20 mouse cellular contexts compared by ENCODE assay signal in the genomic region with DNA sequence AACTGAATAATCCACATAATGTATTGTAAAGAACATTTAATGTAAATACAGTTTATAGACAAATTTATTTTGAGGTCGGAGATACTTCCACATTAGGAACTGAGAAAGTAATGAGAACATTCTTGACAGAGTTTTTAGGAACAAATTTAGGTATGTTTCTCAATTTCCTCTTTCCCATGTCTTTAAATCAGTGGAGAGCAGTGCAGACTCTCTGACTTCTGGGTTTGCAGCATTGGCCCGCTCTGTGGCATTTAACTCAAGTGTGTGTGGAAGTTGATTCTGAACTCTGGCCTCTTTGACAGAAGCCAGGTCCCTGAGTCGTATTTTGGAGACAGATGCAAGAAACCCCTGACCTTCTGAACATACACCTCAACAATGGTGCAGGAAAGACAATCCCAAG. TPM values are rescaled to one million over a fixed set of nuclear protein-coding genes. Genes with fewer than 3 reads are reported as not detected.
DNase-seq lines count a peak whose midpoint lies in the region; ATAC-seq and TF ChIP-seq lines count a peak whose summit lies in the region.
"Had no signal": no experiment of that assay in that cellular context is flagged by ENCODE, and none has a peak within 500 bp of the region (broad histone marks: within the 10 kb centered on the region; RNA-seq: fewer than 3 reads in every experiment).

Gene Clec4n (plus strand): TSS at position 200 of the 400 bp plus-strand sequence.

- no peaks in the 10 kb centered on the region for H3K4me1 ChIP-seq in lung, postnatal 0 days (ENCODE audit: insufficient read depth, low read depth, low read length)
- no peaks in the 10 kb centered on the region for H3K4me1 ChIP-seq in lung, adult 2 months (ENCODE audit: control insufficient read depth, insufficient read depth, low read length)
- no peaks in the 10 kb centered on the region for H3K4me1 ChIP-seq in brown adipose tissue, adult 24 weeks (ENCODE audit: control insufficient read depth, insufficient read depth, insufficient read length, low read length)
- no peaks in the 10 kb centered on the region for H3K4me1 ChIP-seq in hindbrain, embryonic 16.5 days (ENCODE audit: control insufficient read depth, insufficient read depth, low read depth, low read length)
- H3K4me1 ChIP-seq: embryonic facial prominence, embryonic 13.5 days; hindbrain, embryonic 10.5 days; limb, embryonic 12.5 days; midbrain, embryonic 10.5 days had no signal

- H3K27me3 ChIP-seq in lung, postnatal 0 days (replicated peaks; ENCODE audit: insufficient read depth, low read length) = no peaks in the 10 kb centered on the region
- no peaks in the 10 kb centered on the region for H3K27me3 ChIP-seq in hindbrain, embryonic 16.5 days (replicated peaks; ENCODE audit: control insufficient read depth, insufficient read depth, low read length)
- H3K27me3 ChIP-seq: embryonic facial prominence, embryonic 13.5 days; limb, embryonic 12.5 days had no signal

- DNase-seq in lung, postnatal 0 days (ENCODE audit: low spot score) = peak; percentile 14
- no peak for DNase-seq in lung, adult 2 months
- DNase-seq: adrenal gland, adult 2 months; cerebellum, adult 9-11 months; forebrain, postnatal 0 days; kidney, adult 11 months; lung, embryonic 14.5 days; right cerebral cortex, postnatal 4 days had no signal

- no peak for TF ChIP-seq EP300 in lung, postnatal 0 days (IDR thresholded peaks at IDR 0.05)

- H3K4me3 ChIP-seq in lung, postnatal 0 days (ENCODE audit: low read depth, low read length) = no peak within 1 kb of the TSS
- no peak within 1 kb of the TSS for H3K4me3 ChIP-seq in lung, adult 2 months (replicated peaks; ENCODE audit: extremely low read depth, low read depth, low read length)
- no peak within 1 kb of the TSS for H3K4me3 ChIP-seq in brown adipose tissue, adult 24 weeks (ENCODE audit: insufficient read depth, low read depth, low read length)
- H3K4me3 ChIP-seq in hindbrain, embryonic 16.5 days (ENCODE audit: low read length) = no peak within 1 kb of the TSS
- H3K4me3 ChIP-seq: embryonic facial prominence, embryonic 13.5 days; hindbrain, embryonic 10.5 days; limb, embryonic 12.5 days; midbrain, embryonic 10.5 days had no signal

- H3K27ac ChIP-seq in lung, postnatal 0 days (ENCODE audit: low read length) = no peak within 1 kb of the TSS
- peak within 1 kb of the TSS; percentile 8; the same call in 1 of the 2 replicates for H3K27ac ChIP-seq in brown adipose tissue, adult 24 weeks (replicated peaks; ENCODE audit: low read depth, low read length)
- H3K27ac ChIP-seq in hindbrain, embryonic 16.5 days (ENCODE audit: low read depth, low read length) = no peak within 1 kb of the TSS
- H3K27ac ChIP-seq: embryonic facial prominence, embryonic 13.5 days; hindbrain, embryonic 10.5 days; limb, embryonic 12.5 days; midbrain, embryonic 10.5 days had no signal

- no peaks in the 10 kb centered on the region for H3K36me3 ChIP-seq in lung, postnatal 0 days (ENCODE audit: insufficient read depth, low read length)
- no peaks in the 10 kb centered on the region for H3K36me3 ChIP-seq in hindbrain, embryonic 16.5 days (ENCODE audit: control insufficient read depth, insufficient read depth, low read length)
- H3K36me3 ChIP-seq: embryonic facial prominence, embryonic 13.5 days; hindbrain, embryonic 10.5 days; limb, embryonic 12.5 days; midbrain, embryonic 10.5 days had no signal

- ATAC-seq in lung, postnatal 0 days = no peak
- peak; percentile 70 for ATAC-seq in granulocyte monocyte progenitor cell, adult 5-6 weeks (replicated peaks; ENCODE audit: poor library complexity, severe bottlenecking)
- ATAC-seq in monocyte, adult 5-6 weeks (replicated peaks; ENCODE audit: insufficient number of reproducible peaks, low FRiP score, low TSS enrichment, poor library complexity, severe bottlenecking) = peak; percentile 82
- no peak for ATAC-seq in hindbrain, embryonic 16.5 days
- no peak for ATAC-seq in erythroid progenitor cell, adult 5-6 weeks (replicated peaks; ENCODE audit: low FRiP score, poor library complexity, severe bottlenecking)
- ATAC-seq: forebrain, postnatal 0 days had no signal

- 47% methylated on average over 3 of the region's 3 CpGs for WGBS in lung, postnatal 0 days
- WGBS in lung, adult 2 months = 60% methylated on average over 3 of the region's 3 CpGs
- 74% methylated on average over 3 of the region's 3 CpGs for WGBS in hindbrain, embryonic 16.5 days

- no peak for TF ChIP-seq POLR2A in lung, adult 2 months (IDR thresholded peaks at IDR 0.05; ENCODE audit: borderline replicate concordance, extremely low read depth, low read depth, low read length)

- no peak within 1 kb of the TSS for H3K4me2 ChIP-seq in lung, postnatal 0 days (replicated peaks; ENCODE audit: low read depth, low read length)
- H3K4me2 ChIP-seq in hindbrain, embryonic 16.5 days (ENCODE audit: low read length) = no peak within 1 kb of the TSS
- H3K4me2 ChIP-seq: embryonic facial prominence, embryonic 13.5 days; limb, embryonic 12.5 days; lung, embryonic 14.5 days had no signal

- H3K9ac ChIP-seq in lung, postnatal 0 days (replicated peaks; ENCODE audit: low read depth) = no peak within 1 kb of the TSS
- H3K9ac ChIP-seq in hindbrain, embryonic 16.5 days (ENCODE audit: low read depth, low read length) = no peak within 1 kb of the TSS
- H3K9ac ChIP-seq: embryonic facial prominence, embryonic 13.5 days; forebrain, postnatal 0 days; limb, embryonic 12.5 days; lung, embryonic 14.5 days had no signal

- no peak for TF ChIP-seq CTCF in lung, postnatal 0 days (IDR thresholded peaks at IDR 0.05)
- TF ChIP-seq CTCF in lung, adult 2 months (IDR thresholded peaks at IDR 0.05; ENCODE audit: insufficient read depth, low read length) = no peak

- H3K9me3 ChIP-seq in lung, postnatal 0 days (ENCODE audit: low read length) = no peaks in the 10 kb centered on the region
- no peaks in the 10 kb centered on the region for H3K9me3 ChIP-seq in hindbrain, embryonic 16.5 days (ENCODE audit: control insufficient read depth, low read length)
- H3K9me3 ChIP-seq: embryonic facial prominence, embryonic 13.5 days; hindbrain, embryonic 10.5 days; limb, embryonic 12.5 days; midbrain, embryonic 10.5 days had no signal

RNA-seq across cellular contexts. Expression of gene Clec4n, which starts in this region (rescaled TPM):
- 28.0 and 31.1 TPM in 2 replicates for polyA plus RNA-seq in lung, postnatal 0 days (2015; fragmentation: Nextera tagmentation; extraction: Ambion mirVana)
- polyA plus RNA-seq in lung, adult 2 months (2012; rRNA removed) = 6.6 and 9.8 TPM in 2 replicates
- polyA plus RNA-seq in brown adipose tissue, adult 24 weeks (2012; ENCODE audit: insufficient read depth, insufficient read length, missing spikeins) = 0.95 and 2.8 TPM in 2 replicates
- total RNA-seq in granulocyte monocyte progenitor cell, adult 5-6 weeks (2014; fragmentation: Nextera tagmentation) = not detected in 2 replicates
- total RNA-seq in granulocyte monocyte progenitor cell, adult 5-6 weeks (2017) = 0.57 TPM in 1 of 2 replicates, not detected in the other
- 8.1 to 22.2 TPM (median 17.4 TPM) in 3 replicates for total RNA-seq in monocyte, adult 5-6 weeks (2017)
- polyA plus RNA-seq in hindbrain, embryonic 16.5 days (2015; fragmentation: Nextera tagmentation; extraction: Ambion mirVana) = 1.1 TPM in 2 replicates
- total RNA-seq in erythroid progenitor cell, adult 5-6 weeks (2015; ENCODE audit: low replicate concordance) = 5.4 TPM in 1 of 2 replicates, not detected in the other
- total RNA-seq in erythroid progenitor cell, adult 5-6 weeks (2017; ENCODE audit: low replicate concordance) = 4.2 TPM in 1 of 2 replicates, not detected in the other
- total RNA-seq: layer of hippocampus, postnatal 25 days; left cerebral cortex, postnatal 10 days had no signal
- polyA plus RNA-seq: midbrain, embryonic 10.5 days; neural tube, embryonic 11.5 days had no signal

Comparison
In these comparisons a context has a peak if more than half of its experiments do, and no peak if none do; other contexts are left out.
1. Peak in ATAC-seq in granulocyte monocyte progenitor cell, adult 5-6 weeks; RNA of the gene not detected or under 1 TPM.